Mouse (Mus musculus) hindbrain, embryonic 11.5 days (tissue): ENCODE results near the gene Klhl2. TPM values are rescaled to one million over a fixed set of nuclear protein-coding genes. Genes with fewer than 3 reads are reported as not detected.

ENCODE experiments used
- ATAC-seq: fragments of 200-750 bp; cut with Nextera tagmentation; 2 replicates; pipeline ENCODE4 v1.8.0; 2017; ENCODE audit warnings: mild to moderate bottlenecking, moderate TSS enrichment, moderate library complexity; ENCODE audit not compliant: low FRiP score
- DNase-seq: peaks from one replicate; pipeline ENCODE4 v3.0.0-alpha.2; 2015; ENCODE audit warnings: low spot score
- H3K27ac ChIP-seq: fragments of 300-500 bp; sonication (generic); 2 replicates; pipeline ENCODE4 v1.5.1; 2014; ENCODE audit warnings: mild to moderate bottlenecking, low read depth, low read length
- H3K27me3 ChIP-seq: fragments of 300-500 bp; sonication (generic); 2 replicates; pipeline ENCODE4 v1.6.1; 2014; ENCODE audit warnings: mild to moderate bottlenecking, low read length, moderate library complexity, mixed read lengths; ENCODE audit not compliant: control insufficient read depth, insufficient read depth
- H3K36me3 ChIP-seq: fragments of 300-500 bp; sonication (generic); 2 replicates; pipeline ENCODE4 v1.6.1; 2014; ENCODE audit warnings: mild to moderate bottlenecking, low read length, moderate library complexity, mixed read lengths; ENCODE audit not compliant: control insufficient read depth, insufficient read depth
- H3K4me1 ChIP-seq: fragments of 300-500 bp; sonication (generic); replicated peaks from 2 replicates; pipeline ENCODE4 v1.6.1; 2014; ENCODE audit warnings: low read length, mixed read lengths; ENCODE audit not compliant: control insufficient read depth, insufficient read depth
- H3K4me2 ChIP-seq: fragments of 300-500 bp; sonication (generic); replicated peaks from 2 replicates; pipeline ENCODE4 v1.6.1; 2014; ENCODE audit warnings: mild to moderate bottlenecking, low read depth, low read length
- H3K4me3 ChIP-seq: fragments of 300-500 bp; sonication (generic); 2 replicates; pipeline ENCODE4 v1.5.1; 2014; ENCODE audit warnings: low read depth, low read length
- H3K9ac ChIP-seq: fragments of 300-500 bp; sonication (generic); 2 replicates; pipeline ENCODE4 v1.6.1; 2014; ENCODE audit warnings: low read depth, low read length
- H3K9me3 ChIP-seq: fragments of 300-500 bp; sonication (generic); 2 replicates; pipeline ENCODE4 v1.6.1; 2016; ENCODE audit warnings: low read length; ENCODE audit not compliant: control insufficient read depth
- WGBS: fragments of 180-500 bp; shearing (Covaris S2); extraction: QIAGEN DNeasy Blood & Tissue Kit; methylation state at CpG from one replicate; pipeline ENCODE4 v1.1.7; 2014; 5-methylcytosine and 5-hydroxymethylcytosine counted together
- polyA plus RNA-seq: library from polyadenylated mRNA; unstranded; fragments of >200 nt; fragmentation: Nextera tagmentation; extraction: Ambion mirVana; gene quantifications from 2 replicates; pipeline ENCODE4 v1.2.1, GENCODE M21; 2014

Klhl2 gene
- polyA plus RNA-seq, 1 experiment from 2014 or later, result 14.9 TPM

GRCm38 (mm10) chr8:64738916-64739315, 110.9 kb downstream of the Klhl2 start:
- Histone ChIP-seq H3K4me3 (no peak overlapping the region), H3K27ac (no peak overlapping the region), H3K4me1 (no peaks in the 10 kb centered on the region; the same call in 1 of the 2 replicates), H3K9ac (no peak overlapping the region), H3K36me3 (no peaks in the 10 kb centered on the region), H3K4me2 (no peak overlapping the region), H3K9me3 (no peaks in the 10 kb centered on the region), H3K27me3 (no peaks in the 10 kb centered on the region)
- DNase-seq (no peak), ATAC-seq (no peak)
- WGBS, result 97% methylated on average over 1 of the region's 1 CpGs

GRCm38 (mm10) chr8:64736767-64737323, 113.0 kb downstream of the Klhl2 start:
- ATAC-seq (no peak), DNase-seq (no peak)
- no peak overlapping the region for H3K27ac ChIP-seq
- no peaks in the 10 kb centered on the region for H3K36me3 ChIP-seq
- no peaks in the 10 kb centered on the region for H3K27me3 ChIP-seq
- no peak overlapping the region for H3K4me2 ChIP-seq
- no peaks in the 10 kb centered on the region for H3K9me3 ChIP-seq
- no peak overlapping the region for H3K4me3 ChIP-seq
- no peaks in the 10 kb centered on the region; the same call in 1 of the 2 replicates for H3K4me1 ChIP-seq
- 81% methylated on average over 3 of the region's 3 CpGs for WGBS
- no peak overlapping the region for H3K9ac ChIP-seq

GRCm38 (mm10) chr8:64735161-64735560, 114.7 kb downstream of the Klhl2 start:
- DNase-seq (no peak), ATAC-seq (no peak)
- H3K4me1 ChIP-seq, result no peaks in the 10 kb centered on the region; the same call in 1 of the 2 replicates
- H3K4me2 ChIP-seq, result no peak overlapping the region
- no peaks in the 10 kb centered on the region for H3K9me3 ChIP-seq
- H3K4me3 ChIP-seq, result no peak overlapping the region
- H3K27me3 ChIP-seq, result no peaks in the 10 kb centered on the region
- 91% methylated on average over 8 of the region's 8 CpGs for WGBS
- peaks cover 6% of the 10 kb centered on the region; the same call in 1 of the 2 replicates for H3K36me3 ChIP-seq
- H3K9ac ChIP-seq, result no peak overlapping the region
- no peak overlapping the region for H3K27ac ChIP-seq

GRCm38 (mm10) chr8:64733271-64733943, 116.4 kb downstream of the Klhl2 start, which contains the start of gene Msmo1:
Msmo1 (minus strand) TSS chr8:64733792.
- peak; percentile 100 for ATAC-seq
- H3K27ac ChIP-seq, result peak within 1 kb of the TSS; percentile 63

GRCm38 (mm10) chr8:64732596-64732995, 117.2 kb downstream of the Klhl2 start:
- H3K27me3 ChIP-seq, result no peaks in the 10 kb centered on the region
- H3K36me3 ChIP-seq, result peaks cover 6% of the 10 kb centered on the region; the same call in 1 of the 2 replicates
- peak overlapping the region; percentile 73 for H3K9ac ChIP-seq
- peak; percentile 20 for DNase-seq
- peak overlapping the region; percentile 82 for H3K4me3 ChIP-seq
- no peak for ATAC-seq
- peak overlapping the region; percentile 68 for H3K4me2 ChIP-seq
- no peak overlapping the region for H3K27ac ChIP-seq
- no peaks in the 10 kb centered on the region for H3K9me3 ChIP-seq
- 20% methylated on average over 9 of the region's 9 CpGs for WGBS
- H3K4me1 ChIP-seq, result no peaks in the 10 kb centered on the region; the same call in 1 of the 2 replicates

More at GRCm38 (mm10) chr8:64733271-64733943, 116.4 kb downstream of the Klhl2 start, which contains the start of gene Msmo1:
- Histone ChIP-seq H3K36me3 (peaks cover 6% of the 10 kb centered on the region; the same call in 1 of the 2 replicates), H3K4me2 (peak within 1 kb of the TSS; percentile 68), H3K9ac (peak within 1 kb of the TSS; percentile 73), H3K9me3 (no peaks in the 10 kb centered on the region), H3K4me3 (peak within 1 kb of the TSS; percentile 82), H3K4me1 (no peaks in the 10 kb centered on the region; the same call in 1 of the 2 replicates), H3K27me3 (no peaks in the 10 kb centered on the region)
- DNase-seq, result peak; percentile 95
- WGBS, result under 1% methylated on average over 60 of the region's 60 CpGs

GRCm38 (mm10) chr8:64728156-64728555, 121.7 kb downstream of the Klhl2 start:
- ATAC-seq, result no peak
- Histone ChIP-seq H3K36me3 (peaks cover 17% of the 10 kb centered on the region), H3K4me2 (no peak overlapping the region), H3K27ac (no peak overlapping the region), H3K9me3 (no peaks in the 10 kb centered on the region), H3K4me1 (no peaks in the 10 kb centered on the region; the same call in 1 of the 2 replicates), H3K4me3 (no peak overlapping the region), H3K27me3 (no peaks in the 10 kb centered on the region), H3K9ac (no peak overlapping the region)
- WGBS, result 94% methylated on average over 7 of the region's 7 CpGs
- no peak for DNase-seq

- Histone ChIP-seq H3K4me1 (no peaks in the 10 kb centered on the region; the same call in 1 of the 2 replicates), H3K9me3 (no peaks in the 10 kb centered on the region), H3K4me2 (no peak overlapping the region), H3K27ac (no peak overlapping the region), H3K36me3 (peaks cover 21% of the 10 kb centered on the region), H3K9ac (no peak overlapping the region), H3K4me3 (no peak overlapping the region), H3K27me3 (no peaks in the 10 kb centered on the region)
- ATAC-seq (no peak), DNase-seq (no peak)
- WGBS, result 91% methylated on average over 4 of the region's 4 CpGs
Measured at GRCm38 (mm10) chr8:64726190-64726695, 123.6 kb downstream of the Klhl2 start.

GRCm38 (mm10) chr8:64723206-64723605, 126.6 kb downstream of the Klhl2 start:
- 92% methylated on average over 2 of the region's 2 CpGs for WGBS
- Histone ChIP-seq H3K4me1 (no peaks in the 10 kb centered on the region), H3K36me3 (peaks cover 24% of the 10 kb centered on the region), H3K4me2 (no peak overlapping the region), H3K27me3 (no peaks in the 10 kb centered on the region), H3K9ac (no peak overlapping the region), H3K27ac (no peak overlapping the region), H3K9me3 (no peaks in the 10 kb centered on the region), H3K4me3 (no peak overlapping the region)
- DNase-seq (no peak), ATAC-seq (no peak)
